Mouse (Mus musculus): ENCODE measurements at regions not wholly inside any gene's neighbourhood (a gene's known extent, or its start where the extent isn't known, plus 50 kb on each side); places are given as distances from the start of the nearest gene placed in this dataset.

DNA sequence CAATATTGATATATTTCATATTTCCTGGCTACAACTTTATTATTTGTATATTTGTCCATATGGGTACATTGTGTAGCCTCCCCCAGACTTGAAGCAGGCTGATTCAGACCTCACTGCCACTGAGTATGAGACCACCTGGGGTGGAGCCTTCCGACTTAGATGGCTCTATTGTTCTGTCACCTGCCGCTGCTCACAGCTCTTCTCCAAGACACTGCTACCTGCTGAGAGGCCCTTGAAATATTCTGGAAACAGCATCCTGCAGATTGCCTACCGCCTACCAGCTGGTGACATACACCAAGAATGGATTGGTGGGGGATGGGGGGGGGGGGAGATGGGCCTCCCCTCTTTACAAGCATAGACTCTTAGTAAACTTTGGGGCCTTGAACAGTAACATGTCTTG is 2778.7 kb downstream of the Gm37988 start:
- TF ChIP-seq CTCF (IDR thresholded peaks at IDR 0.05; ENCODE audit: low read depth, low read length) (no peak), POLR2A (IDR thresholded peaks at IDR 0.05; ENCODE audit: insufficient read depth, low read length) (no peak)
